Mouse (Mus musculus): ENCODE data around the gene Adprhl1. TPM values are rescaled to one million over a fixed set of nuclear protein-coding genes. Genes with fewer than 3 reads are reported as not detected.
A peak's percentile ranks its signal among the peaks of the same experiment; 100 is the strongest.

The Adprhl1 gene
- total RNA-seq, 1 experiment from 2014 or later: not detected

GRCm38 (mm10) chr8:13204371-13205140, 49.4 kb downstream of the Adprhl1 start:
- no peak for ATAC-seq (replicated peaks in 1 of 2; ENCODE audit: insufficient read depth in 1 of 2, low FRiP score in 2 of 2, low TSS enrichment in 1 of 2, low read depth in 1 of 2, poor library complexity in 2 of 2, severe bottlenecking in 2 of 2)

GRCm38 (mm10) chr8:13203472-13203871, 50.5 kb downstream of the Adprhl1 start:
- ATAC-seq (replicated peaks in 1 of 2; ENCODE audit: insufficient read depth in 1 of 2, low FRiP score in 2 of 2, low TSS enrichment in 1 of 2, low read depth in 1 of 2, poor library complexity in 2 of 2, severe bottlenecking in 2 of 2): no peak

- peak in 1 of 2 experiments; percentile 26; a peak in 1 of 4 replicates for ATAC-seq (replicated peaks in 1 of 2; ENCODE audit: insufficient read depth in 1 of 2, low FRiP score in 2 of 2, low TSS enrichment in 1 of 2, low read depth in 1 of 2, poor library complexity in 2 of 2, severe bottlenecking in 2 of 2)
Measured at GRCm38 (mm10) chr8:13202806-13203205, 51.2 kb downstream of the Adprhl1 start.

- ATAC-seq (replicated peaks in 1 of 2; ENCODE audit: insufficient read depth in 1 of 2, low FRiP score in 2 of 2, low TSS enrichment in 1 of 2, low read depth in 1 of 2, poor library complexity in 2 of 2, severe bottlenecking in 2 of 2): no peak
Measured at GRCm38 (mm10) chr8:13202041-13202440, 51.9 kb downstream of the Adprhl1 start.

GRCm38 (mm10) chr8:13201013-13201334, 53.0 kb downstream of the Adprhl1 start:
- no peak; a peak in 1 of 4 replicates for ATAC-seq (replicated peaks in 1 of 2; ENCODE audit: insufficient read depth in 1 of 2, low FRiP score in 2 of 2, low TSS enrichment in 1 of 2, low read depth in 1 of 2, poor library complexity in 2 of 2, severe bottlenecking in 2 of 2)

- peak in 1 of 2 experiments; percentile 30; a peak in 1 of 4 replicates for ATAC-seq (replicated peaks in 1 of 2; ENCODE audit: insufficient read depth in 1 of 2, low FRiP score in 2 of 2, low TSS enrichment in 1 of 2, low read depth in 1 of 2, poor library complexity in 2 of 2, severe bottlenecking in 2 of 2)
Measured at GRCm38 (mm10) chr8:13200301-13201012, 53.5 kb downstream of the Adprhl1 start, which contains the start of gene Grtp1. TSS of gene Grtp1 (minus strand) at chr8:13200620.

GRCm38 (mm10) chr8:13199385-13200061, 54.4 kb downstream of the Adprhl1 start:
- ATAC-seq (replicated peaks in 1 of 2; ENCODE audit: insufficient read depth in 1 of 2, low FRiP score in 2 of 2, low TSS enrichment in 1 of 2, low read depth in 1 of 2, poor library complexity in 2 of 2, severe bottlenecking in 2 of 2): no peak

GRCm38 (mm10) chr8:13197493-13197892, 56.5 kb downstream of the Adprhl1 start:
- no peak for ATAC-seq (replicated peaks in 1 of 2; ENCODE audit: insufficient read depth in 1 of 2, low FRiP score in 2 of 2, low TSS enrichment in 1 of 2, low read depth in 1 of 2, poor library complexity in 2 of 2, severe bottlenecking in 2 of 2)

- no peak for ATAC-seq (replicated peaks in 1 of 2; ENCODE audit: insufficient read depth in 1 of 2, low FRiP score in 2 of 2, low TSS enrichment in 1 of 2, low read depth in 1 of 2, poor library complexity in 2 of 2, severe bottlenecking in 2 of 2)
Measured at GRCm38 (mm10) chr8:13194818-13195217, 59.1 kb downstream of the Adprhl1 start.

GRCm38 (mm10) chr8:13190235-13190634, 63.7 kb downstream of the Adprhl1 start:
- ATAC-seq (replicated peaks in 1 of 2; ENCODE audit: insufficient read depth in 1 of 2, low FRiP score in 2 of 2, low TSS enrichment in 1 of 2, low read depth in 1 of 2, poor library complexity in 2 of 2, severe bottlenecking in 2 of 2): no peak

GRCm38 (mm10) chr8:13188857-13189256, 65.1 kb downstream of the Adprhl1 start:
- no peak for ATAC-seq (replicated peaks in 1 of 2; ENCODE audit: insufficient read depth in 1 of 2, low FRiP score in 2 of 2, low TSS enrichment in 1 of 2, low read depth in 1 of 2, poor library complexity in 2 of 2, severe bottlenecking in 2 of 2)

- ATAC-seq (replicated peaks in 1 of 2; ENCODE audit: insufficient read depth in 1 of 2, low FRiP score in 2 of 2, low TSS enrichment in 1 of 2, low read depth in 1 of 2, poor library complexity in 2 of 2, severe bottlenecking in 2 of 2): no peak
Measured at GRCm38 (mm10) chr8:13188052-13188555, 65.9 kb downstream of the Adprhl1 start.

GRCm38 (mm10) chr8:13187638-13188037, 66.3 kb downstream of the Adprhl1 start:
- ATAC-seq (replicated peaks in 1 of 2; ENCODE audit: insufficient read depth in 1 of 2, low FRiP score in 2 of 2, low TSS enrichment in 1 of 2, low read depth in 1 of 2, poor library complexity in 2 of 2, severe bottlenecking in 2 of 2): no peak

GRCm38 (mm10) chr8:13187229-13187628, 66.7 kb downstream of the Adprhl1 start:
- no peak for ATAC-seq (replicated peaks in 1 of 2; ENCODE audit: insufficient read depth in 1 of 2, low FRiP score in 2 of 2, low TSS enrichment in 1 of 2, low read depth in 1 of 2, poor library complexity in 2 of 2, severe bottlenecking in 2 of 2)

- ATAC-seq (replicated peaks in 1 of 2; ENCODE audit: insufficient read depth in 1 of 2, low FRiP score in 2 of 2, low TSS enrichment in 1 of 2, low read depth in 1 of 2, poor library complexity in 2 of 2, severe bottlenecking in 2 of 2): no peak
Measured at GRCm38 (mm10) chr8:13186819-13187218, 67.1 kb downstream of the Adprhl1 start.

GRCm38 (mm10) chr8:13181691-13181976, 72.3 kb downstream of the Adprhl1 start:
- ATAC-seq (replicated peaks in 1 of 2; ENCODE audit: insufficient read depth in 1 of 2, low FRiP score in 2 of 2, low TSS enrichment in 1 of 2, low read depth in 1 of 2, poor library complexity in 2 of 2, severe bottlenecking in 2 of 2): no peak

- no peak for ATAC-seq (replicated peaks in 1 of 2; ENCODE audit: insufficient read depth in 1 of 2, low FRiP score in 2 of 2, low TSS enrichment in 1 of 2, low read depth in 1 of 2, poor library complexity in 2 of 2, severe bottlenecking in 2 of 2)
Measured at GRCm38 (mm10) chr8:13180911-13181690, 72.9 kb downstream of the Adprhl1 start.

Measured in hematopoietic stem cell, adult 5-6 weeks (primary cell).